Mouse (Mus musculus): ENCODE measurements around the gene Rab3ip.

The Rab3ip gene

DNA sequence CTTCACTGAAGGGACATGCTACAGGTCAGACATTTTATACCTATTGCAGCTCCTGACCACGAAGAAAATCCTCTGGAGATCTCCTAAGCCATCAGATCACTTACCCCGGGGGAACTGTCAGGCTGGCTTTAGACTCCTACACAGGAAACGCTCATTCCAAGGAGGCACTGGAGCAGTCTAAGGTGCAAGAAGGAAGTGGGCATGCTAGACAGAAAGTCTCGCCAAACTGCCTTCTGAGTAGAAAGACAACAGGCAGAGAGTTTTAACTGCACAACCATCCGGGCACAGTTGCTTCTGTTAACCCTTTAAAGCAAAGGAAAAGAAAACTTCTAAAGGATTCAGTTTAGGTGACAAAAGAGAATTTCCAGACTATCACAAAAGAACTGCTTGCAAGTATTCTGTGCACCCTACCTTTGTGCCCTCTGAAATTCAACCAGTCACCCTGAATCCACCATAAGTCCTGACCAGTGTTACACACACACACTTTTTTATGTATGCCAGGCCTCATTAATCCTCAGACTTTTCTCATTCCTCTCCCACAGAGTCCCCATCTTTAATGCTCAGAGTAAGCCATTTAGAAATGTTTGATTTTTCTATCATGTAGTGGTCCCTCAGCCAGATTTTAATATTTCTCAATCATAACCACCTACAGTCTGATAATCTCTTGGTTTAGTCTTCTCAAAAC lies 7.4 kb upstream of the Rab3ip start:
- no peak for DNase-seq (ENCODE audit: low spot score)

DNA sequence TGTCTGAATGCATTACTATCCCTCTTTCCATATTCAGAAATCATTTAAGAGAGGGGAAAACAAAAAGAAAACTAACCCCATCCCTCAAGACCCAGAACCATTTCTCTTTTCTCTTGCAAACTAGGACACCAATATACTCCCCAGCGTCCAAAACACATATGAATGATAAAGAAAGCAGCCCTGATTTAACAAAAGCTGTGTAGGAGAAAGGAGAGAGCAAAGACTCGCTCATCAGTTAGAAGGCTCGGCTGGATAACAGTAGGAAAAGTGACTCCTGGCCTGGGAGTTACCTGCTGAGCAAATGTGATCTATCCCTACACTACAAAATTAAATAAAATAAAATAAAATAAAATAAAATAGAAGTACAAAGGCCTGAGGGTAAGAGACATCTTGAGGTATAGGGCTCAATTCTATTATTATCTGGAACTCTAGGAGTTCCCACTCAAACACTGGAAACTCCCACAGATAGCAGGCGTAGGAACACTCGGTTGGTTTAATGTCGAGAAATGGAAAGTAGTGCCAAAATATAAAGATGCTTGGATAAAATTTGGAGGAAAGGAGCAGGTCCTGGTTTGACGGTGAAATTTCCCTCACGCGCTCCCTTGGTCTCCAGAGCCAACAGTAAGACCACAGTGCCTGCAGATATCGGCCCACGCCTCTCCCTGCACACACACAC lies 6.1 kb upstream of the Rab3ip start:
- DNase-seq (ENCODE audit: low spot score): no peak

DNA sequence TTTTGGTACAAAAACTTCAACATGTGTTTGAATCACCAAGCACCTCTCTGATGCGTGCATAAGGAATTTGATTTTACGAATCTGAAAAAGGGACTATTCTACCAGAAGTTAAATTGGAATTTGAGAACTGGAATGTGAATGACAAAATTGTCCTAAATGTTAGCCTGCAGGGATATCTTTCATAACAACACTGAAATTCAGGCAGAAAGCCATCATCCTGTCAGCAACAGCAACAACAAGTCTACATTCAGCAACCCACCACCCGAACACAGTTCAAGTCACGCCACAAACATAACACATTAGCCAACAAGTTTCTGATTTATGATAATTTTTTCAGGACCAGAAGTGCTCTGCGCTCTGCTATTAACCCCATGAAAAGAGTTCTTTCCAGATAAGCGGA lies 4.6 kb upstream of the Rab3ip start:
- no peak for DNase-seq (ENCODE audit: low spot score)

DNA sequence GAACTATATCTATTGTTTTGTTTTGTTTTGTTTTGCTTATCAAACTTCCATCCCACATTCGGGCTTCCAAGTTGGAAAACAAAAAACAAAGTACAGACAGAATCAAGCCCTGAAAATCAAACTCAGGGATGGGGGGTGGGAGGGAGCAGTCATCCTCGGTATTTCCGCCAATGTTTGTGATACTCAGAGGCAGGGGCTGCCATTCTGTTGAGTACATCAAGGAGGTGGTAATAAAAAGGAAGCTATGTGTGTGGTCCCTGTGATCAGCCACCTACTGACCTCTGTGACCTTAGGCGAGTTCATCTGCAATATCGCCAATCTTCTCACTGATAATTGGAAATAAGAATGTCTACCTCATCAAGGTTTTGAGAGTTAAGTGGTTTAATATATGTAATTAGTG lies 317 bp upstream of the Rab3ip start:
- peak; percentile 15 for DNase-seq (ENCODE audit: low spot score)

DNA sequence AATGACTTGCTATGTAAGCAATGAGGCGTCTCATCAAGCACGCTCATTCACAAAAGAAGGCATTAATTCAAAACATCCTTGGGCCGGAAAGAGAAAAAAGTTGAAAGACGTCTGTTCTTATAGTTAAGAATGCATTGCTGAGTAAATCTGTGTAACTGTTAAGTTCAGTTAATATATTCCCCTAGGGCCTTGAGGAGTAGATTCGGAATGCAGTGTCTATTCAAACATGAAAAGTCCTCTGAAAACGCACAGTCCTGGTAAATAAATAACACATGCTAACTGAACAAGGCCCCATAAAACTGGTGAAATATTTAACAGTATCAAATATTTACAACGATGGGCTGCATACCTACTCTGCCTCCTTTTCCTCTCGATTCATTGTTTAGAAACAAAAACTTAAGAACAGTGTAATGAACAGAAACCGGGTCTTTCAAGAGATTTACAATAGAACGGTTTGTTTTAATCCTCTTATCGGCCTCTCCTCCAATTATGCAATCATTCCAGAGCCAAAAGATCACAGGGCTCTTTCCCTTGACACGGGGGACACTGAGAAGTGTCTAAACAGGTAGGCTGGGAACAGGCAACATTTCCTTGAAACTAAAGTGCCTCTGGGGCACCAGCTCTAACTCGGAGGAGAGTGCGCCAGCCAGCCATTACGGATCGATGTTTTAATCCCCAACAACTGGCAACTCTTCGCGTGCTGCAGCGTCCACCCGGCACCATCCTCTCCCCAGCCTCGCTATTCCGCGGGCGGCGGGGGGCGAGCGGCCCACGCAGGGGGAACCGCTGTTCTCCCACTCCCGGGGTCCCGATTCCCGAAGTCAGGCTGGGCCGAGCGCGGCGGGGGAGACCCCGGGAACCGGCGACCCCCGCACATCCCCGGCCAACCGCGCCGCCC lies 1.2 kb downstream of the Rab3ip start:
- DNase-seq (ENCODE audit: low spot score): peak; percentile 67

DNA sequence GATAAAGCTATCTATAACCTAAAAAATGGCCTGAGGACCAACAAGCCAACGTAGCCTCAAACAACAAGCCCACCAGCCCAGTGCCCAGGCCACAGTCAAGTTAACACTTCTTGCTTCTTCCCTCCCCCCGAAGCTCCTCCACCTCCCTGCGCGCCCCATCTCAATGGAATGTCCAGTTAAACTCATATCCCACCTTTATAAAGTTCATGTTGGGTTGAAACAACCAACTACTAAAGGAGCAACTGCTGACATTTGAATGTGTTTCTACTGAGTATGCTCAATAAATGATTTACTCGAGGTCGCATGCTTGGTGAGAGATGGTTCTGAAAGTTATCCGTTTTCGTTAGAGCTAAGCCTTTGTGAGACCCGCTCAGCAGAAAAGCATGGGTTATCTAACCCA lies 2.2 kb downstream of the Rab3ip start:
- no peak for DNase-seq (ENCODE audit: low spot score)

DNA sequence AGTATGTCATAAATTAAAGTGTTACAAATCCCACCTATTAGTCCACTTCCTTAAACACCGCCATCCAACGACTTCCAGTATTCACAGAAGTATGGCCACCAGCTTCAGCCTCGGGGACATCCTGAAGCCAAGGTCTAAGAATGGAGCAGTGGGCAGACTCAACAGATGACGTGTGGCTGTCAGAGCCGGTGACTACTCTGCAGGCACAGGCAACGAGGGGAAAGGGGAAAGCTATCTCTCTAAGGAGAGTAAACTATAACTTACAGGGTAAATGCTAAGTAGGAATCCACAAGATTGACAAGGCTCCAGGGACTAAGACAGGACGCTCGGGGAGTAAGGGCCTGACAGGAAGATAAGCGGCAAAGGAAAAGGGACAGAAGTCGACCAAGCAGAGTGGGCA lies 5.6 kb downstream of the Rab3ip start:
- DNase-seq (ENCODE audit: low spot score): no peak

DNA sequence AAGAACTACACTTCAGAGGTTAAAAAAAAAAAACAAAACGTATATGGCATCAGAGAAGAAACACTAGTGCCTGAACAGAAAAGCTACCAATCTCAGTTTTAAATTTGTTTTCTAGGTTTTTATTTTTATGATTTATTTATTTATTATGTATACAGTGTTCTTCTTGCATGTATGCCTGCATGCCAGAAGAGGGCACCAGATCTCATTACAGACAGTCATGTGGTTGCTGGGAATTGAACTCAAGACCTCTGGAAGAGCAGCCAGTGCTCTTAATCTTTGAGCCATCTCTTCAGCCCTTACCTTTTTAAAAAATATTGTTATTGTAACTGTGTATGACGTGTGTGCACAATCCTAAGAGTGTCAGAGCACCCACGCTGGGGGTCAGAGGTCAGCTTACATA lies 6.4 kb downstream of the Rab3ip start:
- no peak for DNase-seq (ENCODE audit: low spot score)

DNA sequence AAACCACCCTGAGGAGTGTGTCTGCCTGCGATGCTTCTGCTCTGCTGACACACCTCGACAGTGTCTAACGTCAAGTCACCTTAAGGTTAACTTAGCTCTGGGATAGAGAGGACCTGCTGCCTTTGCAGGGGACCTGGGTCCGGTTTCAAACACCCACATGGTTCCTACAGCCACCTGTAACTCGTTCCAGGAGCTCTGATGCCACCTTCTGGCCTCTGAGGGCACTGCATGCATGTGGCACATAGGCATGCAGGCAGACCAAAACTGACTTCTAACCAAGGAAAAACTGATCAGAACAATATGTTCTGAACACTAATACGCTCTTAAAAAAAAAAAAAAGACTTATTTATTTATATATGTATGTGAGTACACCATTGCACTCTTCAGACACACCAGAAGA lies 7.5 kb downstream of the Rab3ip start:
- DNase-seq (ENCODE audit: low spot score): no peak

DNA sequence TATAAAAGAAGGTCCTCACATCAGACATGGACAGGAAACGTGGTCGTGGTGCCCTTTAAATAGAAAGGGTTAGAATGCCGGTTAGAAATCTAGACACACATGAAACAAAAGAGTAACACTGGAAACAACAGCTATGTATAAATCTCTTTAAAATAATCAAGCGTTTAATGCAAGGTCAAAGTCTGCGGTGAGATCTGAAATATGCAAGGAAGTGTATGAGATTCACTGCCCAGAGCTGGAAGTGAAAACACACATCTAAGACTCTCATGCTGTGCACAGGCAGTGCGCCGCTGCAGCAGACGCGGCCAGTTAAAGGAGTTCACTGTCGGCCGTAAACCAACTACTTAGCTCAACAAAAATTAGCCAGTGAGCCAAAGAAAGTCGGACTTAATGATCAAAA lies 15.5 kb downstream of the Rab3ip start:
- no peak for DNase-seq (ENCODE audit: low spot score)

DNA sequence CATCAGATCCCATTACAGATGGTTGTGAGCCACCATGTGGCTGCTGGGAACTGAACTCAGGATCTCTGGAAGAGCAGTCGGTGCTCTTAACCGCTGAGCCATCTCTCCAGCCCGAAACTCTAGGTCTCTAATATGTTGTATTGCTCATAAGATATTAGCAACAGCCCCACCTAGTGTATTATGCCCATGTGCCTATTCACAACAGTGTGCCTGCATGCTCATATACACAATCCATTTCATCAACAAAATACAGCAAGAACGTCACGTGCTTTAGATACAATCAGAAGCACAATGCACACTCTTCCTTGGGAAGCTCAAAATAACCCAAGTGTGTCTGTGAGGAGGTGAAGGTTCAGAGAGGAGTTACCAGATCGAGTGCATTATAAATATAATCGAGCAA lies 16.8 kb downstream of the Rab3ip start:
- DNase-seq (ENCODE audit: low spot score): no peak

DNA sequence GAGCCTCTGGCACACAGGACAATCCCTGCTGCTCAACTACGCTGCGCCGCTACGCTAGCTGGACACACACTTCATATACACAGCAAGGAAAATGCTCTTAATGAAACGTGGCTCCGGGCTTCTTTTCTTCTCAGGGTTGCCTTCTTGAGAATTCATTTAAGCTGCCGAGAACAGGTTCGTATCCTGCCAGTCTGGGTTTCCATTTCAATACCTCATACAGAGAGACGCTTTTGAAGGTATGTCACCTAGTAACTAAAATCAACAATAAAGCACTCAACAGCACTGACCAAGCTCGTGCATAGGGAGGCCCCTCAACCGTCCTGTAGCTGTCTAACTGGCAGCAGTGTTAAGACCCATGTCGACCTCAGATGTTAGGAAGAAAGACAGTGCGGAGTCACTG lies 18.2 kb downstream of the Rab3ip start:
- no peak for DNase-seq (ENCODE audit: low spot score)

DNA sequence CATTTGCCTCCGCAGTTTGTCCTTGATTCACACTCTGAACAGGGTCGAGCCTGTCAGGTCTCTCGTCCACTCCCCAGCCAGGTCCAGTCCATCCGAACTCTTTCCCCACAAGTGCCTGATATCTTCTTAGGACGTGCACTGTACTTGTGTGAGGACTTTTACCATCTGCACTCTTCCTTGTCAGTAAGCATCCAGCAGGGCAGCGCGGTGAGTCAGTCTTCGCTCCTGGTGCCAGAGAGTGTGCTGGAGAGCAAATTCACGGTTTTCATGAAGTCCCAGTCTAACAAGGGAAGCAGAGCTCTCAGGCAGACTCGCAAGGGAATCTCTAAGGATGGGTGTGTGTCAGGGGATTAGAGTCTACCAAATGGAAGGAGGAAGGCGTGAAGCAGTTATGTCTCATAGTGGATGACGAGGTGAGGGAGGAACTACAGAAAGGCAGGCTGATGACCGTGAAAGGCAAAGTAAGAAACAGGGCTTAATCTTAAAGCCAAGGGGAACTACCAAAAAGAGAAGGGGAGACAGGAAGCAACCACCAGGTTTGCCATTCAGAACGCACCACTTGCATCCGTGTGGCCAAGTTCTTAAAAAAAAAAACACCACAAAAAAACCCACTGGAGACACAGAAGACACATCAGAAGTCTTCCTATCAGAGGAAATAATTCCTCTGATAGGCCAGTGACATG lies 18.9 kb downstream of the Rab3ip start:
- no peak for DNase-seq (ENCODE audit: low spot score)

DNA sequence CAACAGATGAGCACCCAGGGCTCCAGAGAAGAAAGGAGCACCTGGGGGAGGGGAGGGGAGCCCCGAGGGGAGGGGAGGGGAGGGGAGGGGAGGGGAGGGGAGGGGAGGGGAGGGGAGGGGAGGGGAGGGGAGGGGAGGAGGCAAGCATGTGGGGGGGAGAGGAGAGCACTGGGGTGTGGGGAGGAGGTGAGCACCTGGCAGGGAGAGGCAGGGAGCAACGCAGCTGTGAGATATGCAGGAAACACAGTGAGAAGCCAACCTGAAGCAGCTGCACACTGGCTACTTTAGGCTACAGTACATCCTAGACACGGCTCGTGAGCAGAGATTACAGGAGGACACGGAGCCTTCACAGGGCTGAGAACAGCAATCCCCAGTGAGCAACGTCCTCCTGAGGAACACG lies 19.6 kb downstream of the Rab3ip start:
- no peak for DNase-seq (ENCODE audit: low spot score)

DNA sequence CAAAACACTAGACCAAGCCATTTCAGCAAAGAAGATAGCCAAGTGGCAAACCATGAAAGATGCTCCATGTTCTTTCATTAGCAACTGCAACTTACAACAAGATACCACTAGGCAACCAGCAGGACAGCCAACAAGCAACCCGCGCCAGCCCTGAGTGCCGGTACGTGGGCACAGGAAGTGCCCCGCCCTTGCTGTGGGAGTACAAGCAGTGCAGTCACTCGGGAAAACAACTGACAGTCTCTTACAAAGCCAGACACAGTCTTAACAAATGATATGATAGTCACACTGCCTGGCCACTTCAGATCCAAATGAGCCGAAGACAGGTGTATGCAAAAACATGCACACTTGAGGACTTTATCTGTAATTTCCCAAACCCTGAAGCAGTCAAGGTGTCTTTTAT lies 20.1 kb downstream of the Rab3ip start:
- DNase-seq (ENCODE audit: low spot score): no peak

DNA sequence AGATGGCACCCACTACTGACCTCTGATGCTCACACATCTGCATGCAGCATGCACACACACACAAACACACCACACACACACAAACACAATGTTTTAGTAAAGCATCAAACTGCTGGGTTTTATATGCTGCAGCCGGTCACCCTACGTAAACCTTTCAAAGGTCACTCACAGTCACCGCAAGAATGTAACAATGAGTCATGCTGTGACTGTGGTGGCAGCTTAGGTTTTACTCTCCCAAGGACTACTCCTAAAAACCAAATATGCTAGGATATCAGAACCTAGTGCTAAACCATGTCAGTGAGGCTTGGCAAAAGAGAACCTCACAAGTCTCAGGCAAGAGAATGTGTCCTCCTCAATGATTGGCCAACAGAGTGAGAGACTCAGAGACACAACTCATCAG lies 21.7 kb downstream of the Rab3ip start:
- DNase-seq (ENCODE audit: low spot score): no peak

DNA sequence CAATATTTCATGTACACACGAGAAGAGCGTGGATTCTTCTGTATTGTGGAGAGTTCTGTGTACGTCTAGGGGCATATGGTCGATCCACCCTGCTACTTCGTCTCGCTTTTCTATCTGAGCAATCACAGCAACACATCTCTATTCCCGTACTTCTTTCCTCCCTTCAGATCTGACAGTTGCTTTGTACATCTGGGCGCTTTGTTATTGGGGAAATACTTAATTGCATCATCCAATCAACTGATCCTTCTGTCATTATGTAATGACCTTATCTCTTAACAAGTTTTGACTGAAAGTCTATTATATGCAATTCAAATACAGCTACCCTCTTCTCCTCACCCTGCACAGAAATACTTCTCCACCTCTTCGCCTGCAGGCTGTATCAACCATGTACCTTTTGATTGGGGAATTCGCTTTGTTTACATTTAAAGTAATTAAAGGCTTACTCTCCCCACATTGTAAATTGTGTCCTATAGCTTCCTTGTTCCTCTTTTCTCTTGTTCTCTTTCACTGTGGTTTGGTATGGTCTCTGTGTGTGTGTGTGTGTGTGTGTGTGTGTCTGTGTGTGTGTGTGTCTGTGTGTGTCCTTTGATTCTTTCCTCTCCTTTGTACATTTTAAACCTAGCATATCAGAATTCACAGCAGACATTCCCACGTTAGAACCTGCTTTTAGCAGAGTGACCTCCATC lies 24.0 kb downstream of the Rab3ip start:
- no peak for DNase-seq (ENCODE audit: low spot score)

DNA sequence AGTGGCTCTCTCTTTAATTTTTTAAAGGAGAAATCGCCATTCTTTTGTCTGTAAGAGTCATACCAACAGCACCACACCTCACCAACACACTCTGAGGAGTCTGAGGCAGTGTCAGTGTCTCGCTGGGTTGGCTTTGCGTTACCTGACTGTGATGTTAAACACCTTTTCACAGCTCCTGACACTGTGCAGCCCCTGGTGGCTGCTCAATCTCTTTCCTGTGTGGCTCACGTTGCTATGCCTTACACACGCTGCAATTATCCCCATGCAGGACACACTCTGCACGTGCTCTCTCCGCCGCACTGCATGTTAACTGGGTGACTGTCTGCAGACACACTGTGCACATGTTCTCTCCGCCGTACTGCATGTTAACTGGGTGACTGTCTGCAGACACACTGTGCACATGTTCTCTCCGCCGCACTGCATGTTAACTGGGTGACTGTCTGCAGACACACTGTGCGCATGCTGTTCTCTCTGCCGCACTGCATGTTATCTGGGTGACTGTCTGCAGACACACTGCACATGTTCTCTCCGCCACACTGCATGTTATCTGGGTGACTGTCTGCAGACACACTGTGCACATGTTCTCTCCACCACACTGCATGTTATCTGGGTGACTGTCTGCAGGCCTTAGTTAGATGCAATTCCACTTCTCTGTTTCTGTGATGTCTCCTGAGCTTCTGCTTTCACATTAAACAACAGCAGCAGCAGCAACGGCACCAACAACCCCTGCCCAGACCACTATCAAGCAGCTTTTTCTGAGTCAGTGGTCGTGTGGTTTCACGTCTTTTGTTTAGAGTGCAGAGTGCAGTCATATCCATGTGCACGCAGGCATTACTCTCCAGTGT lies 26.7 kb downstream of the Rab3ip start:
- no peak for DNase-seq (ENCODE audit: low spot score)

DNA sequence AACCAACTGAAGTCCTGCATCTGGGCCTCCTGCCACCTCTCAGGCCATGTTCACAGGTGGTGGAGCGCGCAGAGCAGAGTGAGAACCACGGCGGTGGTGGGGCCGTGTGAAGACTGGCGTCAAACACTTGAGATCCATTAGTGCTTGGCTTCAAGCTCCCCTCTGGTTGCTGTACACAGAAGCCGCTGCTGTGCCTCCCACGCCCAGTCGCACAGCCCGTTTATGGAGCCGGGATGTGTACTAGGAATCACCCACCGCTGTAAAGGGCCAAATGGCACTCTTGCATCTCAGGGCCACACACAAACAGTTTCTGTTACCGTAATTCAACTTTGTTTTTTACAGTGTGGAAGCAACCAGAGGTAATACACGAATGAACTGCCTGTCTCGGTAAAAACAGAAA lies 28.4 kb downstream of the Rab3ip start:
- DNase-seq (ENCODE audit: low spot score): no peak

DNA sequence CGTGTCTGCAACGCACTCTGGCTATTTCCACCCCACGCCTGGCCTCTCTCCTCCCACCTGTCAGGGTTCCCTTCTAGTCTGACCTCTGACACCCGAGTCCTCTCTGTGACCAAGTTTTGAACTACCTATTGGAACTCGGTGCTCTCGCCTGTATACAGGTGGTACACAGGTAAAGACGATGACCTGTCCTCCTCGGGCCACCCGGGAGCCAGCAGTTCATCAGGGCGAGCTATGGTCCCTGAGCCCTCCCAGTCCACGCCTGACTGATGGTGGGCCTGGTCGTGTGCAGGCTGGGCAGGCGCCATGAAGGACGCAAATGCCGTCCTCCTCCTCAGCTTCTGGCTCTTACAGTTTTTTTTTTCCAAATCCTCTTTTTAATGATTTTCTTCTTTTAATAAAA lies 29.2 kb downstream of the Rab3ip start:
- DNase-seq (ENCODE audit: low spot score): no peak

DNA sequence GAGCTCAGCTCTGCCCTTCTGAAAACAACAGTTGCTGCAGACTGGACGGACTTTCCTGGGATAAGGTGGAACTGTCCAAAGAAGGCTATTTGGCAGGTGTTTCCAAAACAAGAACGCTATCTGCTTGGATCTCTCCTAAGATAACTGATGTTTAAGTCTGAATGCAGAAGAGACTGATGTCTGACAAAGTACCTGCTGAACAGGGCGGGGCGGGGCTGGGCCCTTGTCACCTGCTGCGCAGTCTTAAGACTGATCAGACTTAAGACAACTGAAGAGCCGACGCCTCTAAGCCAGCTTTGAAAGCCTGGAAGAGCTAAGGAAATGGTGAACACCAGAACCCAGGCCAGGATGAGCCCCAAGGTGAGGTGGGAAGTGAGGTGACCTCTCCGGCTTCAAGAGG lies 29.9 kb downstream of the Rab3ip start:
- DNase-seq (ENCODE audit: low spot score): no peak

All from retina, embryonic 14.5 days (tissue).